Mouse (Mus musculus) urinary bladder, adult 18-20 months (tissue): ENCODE measurements at regions not wholly inside any gene's neighbourhood (a gene's known extent, or its start where the extent isn't known, plus 50 kb on each side); places are given as distances from the start of the nearest gene placed in this dataset.

Source experiments
- DNase-seq, 2 experiments: peaks; one replicate each; pipeline ENCODE4 v3.0.0; 2022; ENCODE audit warnings: low spot score in 2 of 2, mixed read lengths in 2 of 2

DNA sequence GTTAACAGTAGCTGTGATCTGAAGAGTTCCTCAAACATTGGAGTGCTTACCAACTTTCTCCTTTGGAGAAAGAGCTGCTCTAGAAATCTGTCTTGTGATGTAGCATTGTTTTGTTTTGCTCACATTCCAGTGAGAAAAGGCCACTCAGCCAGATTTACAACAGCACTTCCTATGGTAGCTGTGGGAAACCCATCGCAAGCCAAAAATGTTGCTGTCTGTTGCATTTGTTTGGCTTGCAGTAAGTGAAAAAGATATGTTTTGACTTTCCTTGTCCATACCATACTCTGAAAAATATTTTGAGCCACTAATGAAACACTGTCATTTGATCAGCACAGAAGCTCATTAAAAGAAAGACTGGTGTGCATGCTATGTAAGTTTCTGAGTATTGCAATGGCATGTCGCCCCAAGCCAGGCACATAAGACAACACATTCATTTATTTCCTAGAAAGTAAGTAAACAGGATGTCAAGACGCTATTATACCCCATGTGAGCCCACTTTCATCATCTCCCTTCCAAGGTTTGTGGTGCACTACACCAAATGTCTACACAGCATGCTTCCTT lies 66.2 kb downstream of the Car2 start:
- DNase-seq = no peak

DNA sequence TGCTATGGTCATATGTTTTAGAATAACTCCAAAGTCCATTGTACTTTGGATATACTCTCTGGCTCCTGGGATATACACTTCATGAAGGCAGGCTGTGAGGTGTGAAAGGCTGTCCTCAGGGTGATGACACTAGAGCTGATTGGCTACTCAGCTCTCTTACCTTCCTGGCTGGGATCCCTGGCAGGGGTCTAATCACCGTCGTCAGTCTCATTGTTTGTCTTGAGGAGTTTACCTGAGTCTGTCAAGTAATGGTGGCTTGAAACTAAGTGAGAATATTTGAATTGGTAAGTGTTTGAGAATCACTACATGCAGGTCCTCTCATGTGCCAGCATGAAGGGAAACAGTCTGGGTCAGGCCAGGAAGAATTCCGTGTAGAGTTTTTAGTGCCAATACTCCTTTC lies 66.9 kb downstream of the Car2 start:
- no peak for DNase-seq

DNA sequence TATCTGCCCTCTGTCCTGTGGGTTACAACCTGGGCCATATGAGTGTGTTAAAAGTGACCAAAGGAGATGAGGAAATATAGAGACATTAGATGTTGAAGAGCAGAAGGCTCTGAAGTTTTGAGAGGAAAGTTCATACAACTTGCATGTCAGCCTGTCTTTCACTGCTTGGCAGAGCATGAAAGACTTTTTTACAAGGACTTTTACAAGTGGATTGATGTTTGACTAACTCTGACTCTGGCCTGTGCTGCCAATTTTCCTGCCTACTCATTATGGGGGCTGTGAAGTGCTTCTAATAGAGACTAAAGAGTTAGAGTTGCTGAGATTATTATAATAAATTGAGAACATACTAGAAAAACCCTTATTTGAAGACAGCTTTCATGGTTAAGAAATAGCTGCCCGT lies 71.4 kb downstream of the Car2 start:
- no peak for DNase-seq

DNA sequence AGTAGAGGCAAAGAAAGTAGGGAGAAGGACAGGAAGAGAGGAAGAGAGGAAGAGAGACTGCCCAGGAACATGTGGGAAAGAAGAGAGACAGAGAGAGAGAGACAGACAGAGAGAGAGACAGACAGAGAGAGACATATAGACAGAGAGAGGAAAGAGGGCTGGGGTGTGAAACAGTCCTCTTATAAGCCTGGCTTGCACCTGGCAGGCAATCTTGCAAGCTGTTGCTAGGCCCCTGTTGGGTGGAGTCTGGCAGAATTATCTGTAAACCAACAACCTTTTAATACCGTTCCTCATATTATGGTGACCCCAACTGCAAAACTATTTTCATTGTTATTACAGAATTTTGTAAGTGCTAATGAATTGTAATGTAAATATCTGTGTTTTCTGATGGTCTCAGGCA lies 72.2 kb downstream of the Car2 start:
- no peak for DNase-seq

DNA sequence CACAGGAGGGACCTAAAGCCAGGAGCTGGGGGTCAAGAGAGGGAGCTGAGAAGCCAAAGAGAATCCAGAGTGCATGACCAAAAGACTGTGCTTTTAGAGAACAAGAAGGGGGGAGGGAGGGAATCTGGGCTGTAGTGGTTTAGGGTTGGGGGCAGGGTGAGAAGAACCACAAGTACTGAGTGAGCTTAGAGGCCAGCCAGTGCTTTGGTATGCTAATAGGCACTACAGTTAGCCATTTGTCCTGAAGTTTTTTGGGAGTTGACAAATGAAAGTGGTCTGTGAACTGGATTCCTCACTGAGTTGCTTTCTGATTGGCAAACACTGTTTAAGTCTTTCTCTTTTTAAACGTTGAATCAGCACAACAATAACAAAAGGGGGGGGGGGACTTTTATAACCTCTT lies 73.5 kb downstream of the Car2 start:
- DNase-seq = no peak

DNA sequence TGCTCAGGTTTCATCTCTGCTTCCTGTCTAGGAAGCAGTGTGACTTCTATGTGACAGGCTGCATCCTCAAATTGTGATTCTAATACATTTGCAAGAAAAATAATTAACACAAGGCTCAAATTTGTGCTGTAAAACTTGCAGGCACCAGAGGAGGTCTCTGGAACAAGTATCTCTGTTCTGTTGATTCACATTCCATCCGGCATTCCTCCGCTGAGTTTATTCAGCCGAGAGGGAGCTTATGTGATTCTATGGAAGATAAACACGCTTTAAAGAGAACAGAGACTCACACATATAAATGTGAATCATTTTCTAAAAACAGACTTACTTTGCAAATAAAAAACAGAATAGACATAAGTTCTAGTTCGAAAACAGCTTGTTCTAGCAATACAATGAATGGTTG lies 78.7 kb downstream of the Car2 start:
- DNase-seq = no peak

DNA sequence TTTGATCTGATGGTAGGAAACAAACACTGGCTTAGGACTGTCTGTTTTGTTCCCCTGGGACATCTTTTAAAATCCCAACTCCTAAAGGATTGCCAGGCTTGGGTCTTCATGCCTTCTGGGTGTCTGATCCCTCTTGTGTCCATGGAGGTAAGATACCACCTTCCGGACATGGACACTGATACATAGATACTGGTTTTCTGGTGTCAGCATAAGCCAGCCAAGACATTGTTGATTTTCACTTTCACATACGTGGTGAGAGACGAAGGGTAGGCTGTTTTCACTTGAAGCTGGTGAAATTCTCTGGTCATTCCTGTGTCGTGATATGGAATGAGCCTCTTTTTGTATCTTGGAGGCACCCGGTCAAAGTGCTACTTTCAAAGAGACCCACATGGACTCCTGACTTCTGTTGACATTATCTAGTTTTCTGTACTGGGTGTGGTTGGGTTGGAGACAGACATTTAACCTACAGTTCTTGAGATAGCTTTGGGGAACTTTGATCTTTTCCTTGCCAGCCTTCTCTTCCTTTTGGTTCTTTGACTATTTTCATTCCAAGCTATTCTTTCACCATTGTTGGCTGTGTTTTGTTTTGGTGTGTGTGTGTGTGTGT lies 79.5 kb downstream of the Car2 start:
- no peak for DNase-seq

DNA sequence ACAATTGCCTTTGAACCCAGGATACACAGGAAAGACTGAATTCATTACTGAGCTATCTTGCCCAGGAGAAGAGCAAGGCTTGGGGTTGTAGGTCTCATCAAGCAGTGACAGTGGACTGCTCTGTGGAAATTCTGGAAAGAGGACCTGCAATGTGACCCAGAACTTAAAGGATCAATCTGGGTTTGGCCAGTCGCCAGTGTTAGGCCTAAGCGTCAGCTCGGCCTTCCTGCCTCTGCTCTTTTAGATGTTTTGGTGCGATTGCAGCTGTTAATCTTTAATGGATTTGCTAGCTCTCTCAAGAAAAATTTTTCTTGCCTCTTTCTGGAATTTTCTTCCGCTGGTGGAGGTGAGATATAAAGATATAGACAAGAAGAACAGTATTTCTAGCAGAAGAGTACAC lies 81.2 kb downstream of the Car2 start:
- no peak for DNase-seq

DNA sequence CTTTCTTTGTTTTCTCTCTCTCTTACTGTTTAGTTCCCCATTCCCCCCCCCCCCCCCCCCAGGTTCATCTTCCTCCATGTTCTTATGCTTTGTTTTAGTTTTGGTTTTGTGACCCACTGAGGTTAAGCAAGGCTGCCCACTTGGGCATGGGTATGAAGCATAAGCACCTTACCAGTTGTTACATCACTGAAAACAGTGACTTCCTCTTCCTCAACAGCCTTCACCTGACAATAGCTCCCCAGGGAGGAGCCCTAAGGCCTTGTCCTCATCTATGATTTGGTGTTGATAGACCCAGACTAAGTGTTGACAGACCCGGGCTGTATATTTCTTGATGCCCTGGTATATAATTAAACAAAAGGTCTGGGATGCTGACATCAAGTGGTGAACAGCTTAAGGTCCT lies 82.3 kb downstream of the Car2 start:
- DNase-seq = no peak

DNA sequence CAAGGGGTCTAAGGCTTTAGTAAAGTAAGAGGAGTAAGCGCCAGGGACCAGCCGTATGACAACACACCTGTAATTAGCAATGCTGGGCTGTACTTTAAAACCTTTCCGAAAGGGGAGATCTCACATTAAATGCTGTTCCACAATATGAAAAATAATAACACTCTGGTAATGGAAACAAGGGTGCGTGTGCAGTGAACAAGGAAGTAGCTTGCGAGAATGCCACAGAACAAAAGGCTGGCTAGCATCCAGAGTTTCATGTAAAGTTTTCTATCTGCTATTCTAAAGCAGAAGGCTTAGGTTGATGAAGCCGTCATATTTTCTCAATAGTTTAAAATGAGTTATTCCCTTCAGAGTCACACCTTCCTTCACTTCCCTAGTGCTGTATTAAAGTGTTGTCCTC lies 83.6 kb downstream of the Car2 start:
- no peak for DNase-seq

DNA sequence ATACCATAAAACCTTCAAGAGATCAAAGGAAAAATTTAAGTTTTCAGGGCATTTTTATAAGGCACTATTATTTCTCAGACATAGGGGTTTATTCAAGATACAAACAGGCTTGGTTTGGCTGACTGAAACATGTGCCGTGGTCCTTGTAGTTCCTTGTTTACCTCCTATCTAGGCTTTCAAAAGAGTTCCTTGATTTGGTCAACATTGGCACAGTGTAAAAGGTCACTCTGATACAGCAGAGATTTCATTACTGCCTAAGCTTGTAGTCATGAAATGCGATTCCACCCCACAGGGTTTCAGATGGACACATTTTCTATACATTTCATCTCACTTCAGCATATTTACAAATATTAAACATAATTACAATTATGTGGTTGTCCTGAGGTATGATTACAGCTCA lies 85.6 kb downstream of the Car2 start:
- no peak for DNase-seq

DNA sequence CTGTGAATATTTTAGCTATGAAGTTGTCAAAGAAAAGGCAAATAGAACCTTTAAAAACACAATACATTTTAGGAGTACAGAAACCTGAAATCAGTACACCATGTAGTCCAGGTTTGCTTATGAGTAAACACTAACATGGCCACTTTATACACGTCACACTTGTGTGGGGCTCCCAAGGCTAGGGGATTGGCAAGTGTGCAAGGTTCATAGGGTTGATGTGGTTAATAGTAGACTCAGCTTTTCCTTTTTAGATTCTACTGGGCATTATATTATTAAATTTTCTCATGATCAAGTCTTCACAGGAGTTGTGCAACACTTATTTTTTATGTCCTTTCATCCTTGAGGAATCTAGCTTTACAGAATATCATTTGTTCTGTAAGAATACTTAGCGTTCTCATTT lies 88.7 kb downstream of the Car2 start:
- no peak for DNase-seq

DNA sequence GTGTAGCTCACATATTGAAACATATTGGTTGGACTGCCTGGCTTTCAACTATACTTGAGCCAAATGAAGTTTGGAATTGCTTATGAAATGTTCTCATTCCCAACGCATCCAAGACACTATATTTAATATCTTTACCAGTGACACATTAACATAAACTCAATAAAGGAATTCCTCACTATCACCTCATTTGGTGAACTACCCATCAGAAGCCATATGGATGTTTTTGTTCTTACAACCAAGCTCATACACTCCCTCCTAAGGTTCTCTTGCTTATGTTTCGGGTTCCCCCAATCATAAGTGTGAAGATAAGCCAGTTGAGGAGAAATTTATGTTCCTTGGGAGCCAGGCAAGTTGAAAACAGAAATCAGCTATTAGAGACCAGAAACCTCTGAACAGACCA lies 89.1 kb downstream of the Car2 start:
- no peak for DNase-seq

DNA sequence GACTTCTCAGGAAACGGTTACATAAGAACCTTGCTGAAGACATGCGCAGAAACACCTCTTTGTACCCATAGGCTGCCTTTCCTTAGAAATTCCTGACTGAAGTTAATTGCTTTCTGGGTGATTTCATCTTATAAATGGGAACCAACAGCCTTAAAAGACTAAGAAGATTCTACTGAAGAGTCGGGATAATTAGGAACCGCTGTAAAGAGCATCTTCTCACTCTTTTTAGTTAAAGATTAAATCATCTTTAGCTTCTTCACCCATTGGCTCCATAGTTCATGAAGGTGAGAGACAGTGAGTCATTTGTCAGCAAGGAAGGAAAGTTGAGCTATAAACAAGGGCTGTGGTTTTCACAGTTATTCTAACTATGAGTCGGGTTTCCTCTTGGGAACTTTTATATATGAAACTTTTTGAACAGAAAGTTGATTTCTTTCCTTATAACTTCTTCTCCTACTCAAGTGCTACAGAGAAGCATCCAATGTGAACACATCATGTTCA lies 93.1 kb downstream of the Car2 start:
- DNase-seq = no peak

DNA sequence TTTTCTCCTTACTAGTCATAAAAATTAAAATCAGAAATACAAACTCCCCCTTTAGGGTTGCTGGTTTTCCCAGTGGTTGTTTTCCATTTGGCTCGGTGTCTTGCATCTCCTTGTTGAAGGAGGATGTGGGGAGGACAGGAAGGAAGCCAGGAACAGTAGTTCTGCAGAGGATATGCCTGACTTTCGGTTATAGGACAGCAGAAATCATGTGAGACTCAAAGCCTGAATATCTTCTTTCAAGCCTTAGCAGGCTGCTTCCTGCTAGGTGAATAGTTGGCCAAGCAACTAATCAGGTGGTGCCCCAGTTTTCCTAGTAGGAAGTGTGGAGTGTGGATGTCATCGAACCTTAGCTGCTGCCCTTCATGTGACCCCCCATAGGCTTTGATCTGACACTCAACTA lies 103.6 kb downstream of the Car2 start:
- no peak for DNase-seq

DNA sequence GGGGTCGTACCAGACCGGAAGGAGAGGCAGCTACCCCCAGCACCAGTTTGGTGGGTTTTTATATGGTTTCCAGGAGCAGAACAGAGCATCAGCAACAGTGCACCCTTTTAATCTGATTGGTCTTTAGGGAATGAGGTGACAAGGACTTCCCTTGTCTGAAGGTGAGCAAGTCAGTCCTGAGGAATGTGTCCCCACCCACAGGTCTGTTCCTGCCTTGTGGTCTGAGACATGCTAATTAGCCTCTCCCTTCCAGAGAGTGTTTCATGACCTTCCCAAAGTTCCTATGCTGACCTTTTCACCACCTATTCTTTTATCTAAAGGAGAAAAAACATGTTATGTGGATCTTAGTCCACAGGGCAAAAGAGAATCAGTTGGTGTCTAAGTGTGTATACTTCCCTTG lies 107.9 kb downstream of the Car2 start:
- DNase-seq = no peak

DNA sequence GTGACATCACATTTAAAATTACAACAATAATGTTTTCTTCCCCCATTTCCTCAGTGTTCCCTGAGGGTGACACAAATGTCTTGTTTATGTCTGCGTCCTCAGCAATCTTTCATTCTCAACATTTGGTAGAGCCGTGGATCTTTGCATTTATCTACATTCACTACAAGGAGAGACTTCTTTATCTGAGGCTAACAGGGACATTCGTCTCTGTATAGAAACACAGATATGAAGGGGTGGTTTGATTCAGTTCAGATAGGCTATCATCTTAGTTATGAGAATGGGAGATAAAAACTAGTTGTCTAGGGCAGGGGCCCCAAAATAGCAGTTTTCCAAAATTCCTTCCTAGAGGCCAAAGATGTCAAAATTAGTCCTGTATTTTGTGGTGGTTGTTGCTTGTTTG lies 111.2 kb downstream of the Car2 start:
- DNase-seq = no peak

DNA sequence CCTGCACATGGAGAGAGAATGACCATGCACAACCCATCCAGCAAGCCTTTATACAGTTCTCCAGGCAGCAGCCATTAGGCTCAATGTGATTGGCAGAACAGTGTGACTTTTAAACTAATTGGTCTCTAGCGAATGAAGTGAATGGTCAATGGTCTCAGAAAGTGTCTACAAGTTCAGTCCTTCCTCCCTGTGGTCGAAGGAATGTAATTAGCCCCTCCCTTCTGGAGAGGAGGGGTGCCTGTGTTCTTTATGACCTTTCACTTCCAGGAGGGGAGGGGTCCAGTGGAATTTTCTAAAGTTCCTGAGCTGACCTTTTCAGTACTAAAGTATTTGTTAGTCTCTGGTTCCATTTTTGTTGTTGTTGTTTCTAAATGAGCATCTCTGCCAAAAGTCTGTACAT lies 112.4 kb downstream of the Car2 start:
- DNase-seq = no peak

DNA sequence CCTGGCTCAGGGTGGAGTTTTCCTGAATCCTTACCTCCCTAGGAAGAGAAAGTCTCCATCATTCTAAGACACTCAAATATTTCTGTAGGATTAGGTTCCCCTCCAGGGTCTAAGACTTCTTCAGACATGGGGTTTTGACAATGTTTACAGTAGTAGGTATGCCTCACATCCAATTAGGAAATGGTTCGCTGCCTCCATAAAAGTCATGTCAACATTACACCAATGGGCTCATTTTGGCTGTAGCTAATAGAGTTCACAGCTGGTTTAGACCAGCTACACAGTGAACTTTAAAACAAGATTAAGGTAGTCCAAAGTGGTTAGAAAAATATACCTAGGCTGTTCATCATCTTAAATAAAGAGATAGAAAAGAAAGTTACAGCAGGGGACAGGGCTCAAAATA lies 113.3 kb downstream of the Car2 start:
- DNase-seq = no peak

DNA sequence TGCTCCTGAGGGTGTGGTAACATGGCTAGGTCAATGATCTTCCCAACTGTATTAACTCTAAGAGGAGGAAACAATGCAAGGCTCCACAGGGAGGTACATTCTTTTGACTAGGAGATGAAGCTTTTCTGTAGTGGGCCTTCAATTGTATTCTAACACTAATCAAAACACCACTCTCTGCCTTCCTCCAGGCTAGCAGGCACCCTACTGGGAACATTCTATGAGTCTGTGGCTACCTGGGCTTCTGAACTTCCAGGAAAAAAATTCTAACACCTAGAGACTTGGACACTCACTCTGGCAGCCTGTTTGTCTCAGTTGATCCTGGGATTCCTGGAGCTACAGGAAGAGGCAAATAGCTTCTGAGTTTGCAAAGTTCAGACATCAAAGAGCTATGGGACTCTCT lies 113.8 kb downstream of the Car2 start:
- DNase-seq = no peak

DNA sequence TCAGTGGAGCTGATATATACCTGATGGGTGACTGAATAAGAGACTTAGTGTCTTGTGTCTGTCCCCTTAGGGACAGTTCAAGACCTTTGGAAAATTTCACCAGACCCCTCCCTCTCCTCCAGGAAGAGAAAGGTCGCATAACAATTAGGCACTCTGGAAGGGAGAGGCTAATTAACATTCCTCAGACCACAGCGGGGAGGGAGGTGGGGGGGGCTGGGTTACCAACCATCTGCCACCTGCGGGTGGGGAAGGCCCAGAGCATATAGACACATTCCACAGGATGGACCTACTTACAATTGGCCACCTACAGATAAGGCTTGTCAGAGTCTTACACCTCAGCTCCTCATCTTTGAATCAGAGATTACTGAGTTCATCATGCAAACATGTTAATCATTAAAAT lies 114.6 kb downstream of the Car2 start:
- no peak for DNase-seq

DNA sequence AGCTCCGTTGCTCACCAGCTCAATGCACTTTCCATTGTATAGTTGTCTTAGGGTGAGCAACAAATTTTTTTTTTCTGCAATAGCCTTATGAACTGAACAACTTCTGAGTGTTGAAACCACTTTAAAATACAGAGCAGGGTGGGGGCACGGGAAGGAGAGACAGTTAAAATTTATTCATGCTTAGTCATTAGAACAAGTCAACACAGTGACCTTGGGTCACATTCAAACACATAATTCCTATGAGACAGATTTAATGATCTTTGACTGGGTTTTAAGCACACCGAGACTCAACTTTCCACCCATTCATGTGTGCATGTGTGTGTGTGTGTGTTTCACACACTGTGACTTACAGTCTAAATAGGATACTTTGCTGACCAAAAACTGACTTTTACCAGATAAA lies 121.7 kb downstream of the Car2 start:
- peak; percentile 6 to 14 for DNase-seq

DNA sequence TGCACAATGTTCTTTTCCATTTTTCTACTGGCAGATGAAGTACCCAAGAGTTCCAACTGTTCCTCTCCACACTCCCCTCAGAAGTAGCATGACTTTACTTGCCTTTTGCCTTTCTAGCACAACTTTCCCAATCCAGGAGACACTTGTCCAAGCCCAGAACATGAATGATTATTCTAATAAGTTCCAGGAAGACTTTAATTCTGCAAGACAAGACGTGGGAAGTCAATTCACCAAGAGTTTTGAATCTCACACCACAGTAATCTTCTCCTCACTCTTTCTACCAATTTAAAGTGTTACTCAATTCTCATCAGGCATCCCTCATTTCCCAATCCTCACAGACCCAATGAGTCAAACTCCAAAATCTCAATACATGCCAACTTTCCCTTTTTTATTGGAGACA lies 122.4 kb downstream of the Car2 start:
- DNase-seq = no peak

DNA sequence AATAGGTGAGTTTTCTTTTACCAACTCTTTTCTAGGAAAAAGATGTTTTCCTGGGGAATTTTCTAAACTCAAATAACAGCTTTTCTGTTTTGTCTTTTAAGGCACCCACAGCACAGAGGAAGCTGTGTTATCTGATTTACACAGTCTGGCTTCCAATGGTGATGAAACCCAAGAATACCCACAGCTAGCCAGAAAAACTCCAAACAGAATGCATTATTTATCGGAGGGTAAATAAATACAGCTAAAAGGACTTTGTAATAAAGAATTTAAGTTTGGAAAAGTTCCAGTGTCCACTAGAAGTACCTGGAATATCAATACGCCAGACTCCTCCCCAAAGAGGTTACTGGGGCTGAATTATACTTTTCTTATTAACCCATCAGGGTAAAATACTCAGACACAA lies 123.7 kb downstream of the Car2 start:
- DNase-seq = no peak
